Mouse (Mus musculus): ENCODE measurements around the gene Icam2.
"Not testable (repeated sequence)": the region's sequence is repeated elsewhere in the genome, so short reads cannot be mapped to it uniquely, and the experiment has no call there.

Icam2 gene

DNA sequence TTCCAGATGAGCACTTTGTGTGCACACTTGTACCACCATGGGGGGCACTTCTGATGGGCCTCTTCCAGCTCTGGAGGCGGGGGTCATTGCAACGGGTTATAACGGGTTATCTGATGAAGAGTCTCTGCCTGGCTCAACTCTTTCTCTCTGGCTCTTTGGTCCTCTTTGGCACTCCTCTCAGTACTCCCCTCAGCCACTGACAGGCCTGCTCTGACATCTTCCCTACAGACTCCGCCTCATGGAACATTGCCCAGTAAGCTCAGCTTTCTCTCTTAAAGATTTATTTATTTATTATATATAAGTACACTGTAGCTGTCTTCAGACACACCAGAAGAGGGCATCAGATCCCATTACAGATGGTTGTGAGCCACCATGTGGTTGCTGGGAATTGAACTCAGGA is 48.6 kb downstream of the Icam2 start:
- DNase-seq, result not testable (repeated sequence)

DNA sequence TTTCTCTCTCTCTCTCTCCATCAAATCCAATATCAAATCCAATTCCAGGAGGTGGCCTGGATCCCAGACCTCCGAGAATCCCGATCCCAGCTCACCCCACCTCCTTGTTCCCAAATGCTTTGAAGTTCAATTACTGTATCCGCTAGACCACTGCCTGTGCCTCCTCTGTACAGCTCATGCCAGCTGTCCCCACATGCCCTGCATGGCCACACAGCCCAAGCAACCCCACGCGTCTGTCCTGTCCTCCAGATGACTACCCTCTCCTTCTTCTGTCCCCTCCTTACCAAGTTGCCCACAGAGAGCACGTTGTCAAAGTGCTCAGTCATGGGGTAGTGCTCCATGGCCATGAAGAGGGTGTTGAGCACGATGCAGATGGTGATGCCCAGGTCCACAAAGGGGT is 49.0 kb downstream of the Icam2 start:
- DNase-seq, result no peak

- no peak for DNase-seq
Measured at GRCm38 (mm10) chr11:106338029-106338428, 49.8 kb downstream of the Icam2 start.

DNA sequence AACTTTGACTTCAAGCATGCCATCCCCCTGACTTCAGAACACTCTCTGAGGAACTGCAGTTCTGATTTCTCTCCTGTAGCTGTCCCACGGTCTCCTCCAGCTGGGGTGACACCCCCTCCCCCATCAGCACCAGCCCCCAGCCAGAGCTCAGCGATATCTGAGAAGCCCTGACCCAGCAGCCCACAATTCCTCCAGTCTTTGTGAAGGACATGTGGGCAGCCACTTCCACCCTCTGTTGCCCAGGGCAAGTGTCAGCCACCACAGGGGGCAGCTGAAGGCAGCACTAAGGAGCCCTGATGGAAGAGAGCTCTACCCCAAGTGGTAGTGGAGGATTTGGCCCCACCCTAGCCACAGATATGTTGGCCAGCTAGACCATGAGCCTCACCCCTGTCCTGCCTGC is 53.8 kb downstream of the Icam2 start:
- no peak for DNase-seq

- DNase-seq, result no peak
Measured at GRCm38 (mm10) chr11:106332458-106332857, 55.4 kb downstream of the Icam2 start.

DNA sequence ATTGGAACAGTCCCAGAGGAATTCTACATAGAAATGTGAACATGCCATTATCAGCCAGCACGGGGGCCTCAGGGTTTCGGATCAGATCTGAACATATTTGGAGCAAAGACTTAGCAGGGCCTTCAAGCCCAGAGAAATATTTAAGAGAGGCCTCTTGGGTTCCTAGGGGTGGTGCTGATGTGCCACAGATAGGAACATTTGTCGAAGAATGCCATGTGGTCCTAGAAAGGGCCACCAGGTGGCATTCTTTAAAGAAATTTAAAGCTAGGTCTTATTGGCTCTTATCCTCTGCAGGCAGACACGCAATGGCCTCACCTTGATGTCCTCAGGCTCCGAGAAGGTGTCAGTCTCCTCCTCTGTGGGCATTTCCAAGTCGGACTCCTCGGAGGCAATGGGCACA is 58.2 kb downstream of the Icam2 start:
- DNase-seq, result peak; percentile 78

DNA sequence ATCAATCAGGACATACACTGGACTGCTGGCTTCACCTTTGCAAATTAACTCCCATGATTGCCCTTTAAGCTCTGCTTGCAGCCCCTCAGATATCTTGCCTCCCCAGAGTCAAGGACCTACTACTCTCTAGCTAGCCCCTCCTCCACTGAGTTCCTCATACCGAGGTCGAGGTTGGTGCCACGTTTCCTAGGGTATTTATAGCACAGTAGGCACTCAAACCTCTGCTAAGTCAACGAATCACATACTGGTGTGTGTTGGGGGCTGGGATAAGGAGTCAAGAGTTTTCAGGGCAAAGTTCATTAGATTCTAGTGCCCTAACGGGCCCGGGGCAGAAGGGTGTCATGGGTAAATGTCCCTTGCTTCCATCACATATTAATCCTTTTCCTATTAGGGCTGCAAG is 58.7 kb downstream of the Icam2 start:
- DNase-seq, result no peak

DNA sequence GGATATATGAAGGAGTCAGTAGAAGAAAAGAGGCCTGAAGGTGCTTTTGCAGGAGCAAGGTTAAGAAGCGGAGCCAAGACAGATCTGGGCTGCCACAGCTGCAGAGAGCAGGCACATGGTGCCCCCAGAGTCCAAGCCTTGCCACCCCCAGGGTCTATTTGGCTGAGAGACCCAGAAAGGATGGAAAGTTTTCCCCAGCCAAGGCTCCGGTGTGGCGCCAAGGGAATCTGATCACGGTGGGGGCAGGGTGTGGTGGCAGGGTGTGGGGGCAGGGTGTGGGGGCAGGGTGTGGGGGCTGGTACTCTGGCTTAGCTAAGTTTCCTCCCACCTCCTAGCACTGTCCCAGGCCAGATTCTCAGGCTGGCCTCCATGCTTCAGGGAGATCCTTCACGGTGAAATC is 59.4 kb downstream of the Icam2 start:
- no peak for DNase-seq

Measured in thymus, postnatal 14 days (tissue).